Mouse (Mus musculus): ENCODE measurements at regions not wholly inside any gene's neighbourhood (a gene's known extent, or its start where the extent isn't known, plus 50 kb on each side); places are given as distances from the start of the nearest gene placed in this dataset.

DNA sequence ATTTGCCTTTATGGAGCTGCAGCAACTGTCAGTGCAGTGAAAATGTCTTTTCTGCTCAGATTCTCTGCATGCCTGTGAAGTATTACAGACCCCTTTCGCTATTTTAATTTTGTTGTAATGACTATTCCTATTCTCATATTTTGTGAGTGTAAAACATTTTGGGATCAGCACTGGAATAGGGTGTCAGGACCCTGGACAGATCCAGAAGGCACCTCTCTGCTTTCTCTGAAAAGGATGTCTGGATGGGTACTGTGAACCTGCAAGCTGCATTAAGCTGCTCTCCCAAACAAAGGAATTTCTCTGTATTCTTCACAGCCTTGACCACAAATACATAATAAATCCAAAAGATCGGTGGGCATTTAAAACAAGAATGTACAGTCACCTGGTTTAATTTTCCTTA is 460.8 kb downstream of the Rapgef2 start:
- 61% methylated on average over 2 of the region's 2 CpGs for WGBS
- no peak for ATAC-seq
- Histone ChIP-seq H3K9ac (no peak overlapping the region), H3K4me1 (no peaks in the 10 kb centered on the region), H3K27ac (no peak overlapping the region), H3K36me3 (ENCODE audit: poor library complexity, severe bottlenecking) (no peaks in the 10 kb centered on the region), H3K4me3 (no peak overlapping the region), H3K27me3 (no peaks in the 10 kb centered on the region), H3K9me3 (replicated peaks) (no peaks in the 10 kb centered on the region), H3K4me2 (no peak overlapping the region)

DNA sequence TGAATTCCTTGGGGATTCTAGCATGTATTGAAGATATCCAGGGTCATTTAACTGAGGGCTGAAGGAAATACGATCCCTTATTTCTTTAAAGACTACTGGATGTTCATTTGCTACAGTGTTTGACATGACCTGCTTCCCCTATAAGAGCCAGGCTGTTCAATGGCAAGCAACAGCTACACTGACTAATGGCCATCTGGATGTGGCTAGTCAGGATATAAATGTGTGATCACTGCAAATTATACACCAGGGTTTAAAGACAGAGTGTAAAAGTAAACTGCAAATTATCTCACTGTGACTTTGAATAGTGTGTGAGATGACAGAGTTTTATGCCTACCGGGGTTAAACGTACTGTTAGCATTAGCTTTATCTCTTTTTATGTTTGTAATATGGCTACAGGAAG is 473.9 kb downstream of the Rapgef2 start:
- H3K27me3 ChIP-seq: no peaks in the 10 kb centered on the region
- H3K36me3 ChIP-seq (ENCODE audit: poor library complexity, severe bottlenecking): no peaks in the 10 kb centered on the region
- no peaks in the 10 kb centered on the region for H3K9me3 ChIP-seq (replicated peaks)
- no peaks in the 10 kb centered on the region for H3K4me1 ChIP-seq
- H3K9ac ChIP-seq: no peak overlapping the region
- no peak overlapping the region for H3K4me2 ChIP-seq
- H3K27ac ChIP-seq: no peak overlapping the region
- H3K4me3 ChIP-seq: no peak overlapping the region
- ATAC-seq: peak; percentile 77
- WGBS: 70% methylated on average over 3 of the region's 3 CpGs

DNA sequence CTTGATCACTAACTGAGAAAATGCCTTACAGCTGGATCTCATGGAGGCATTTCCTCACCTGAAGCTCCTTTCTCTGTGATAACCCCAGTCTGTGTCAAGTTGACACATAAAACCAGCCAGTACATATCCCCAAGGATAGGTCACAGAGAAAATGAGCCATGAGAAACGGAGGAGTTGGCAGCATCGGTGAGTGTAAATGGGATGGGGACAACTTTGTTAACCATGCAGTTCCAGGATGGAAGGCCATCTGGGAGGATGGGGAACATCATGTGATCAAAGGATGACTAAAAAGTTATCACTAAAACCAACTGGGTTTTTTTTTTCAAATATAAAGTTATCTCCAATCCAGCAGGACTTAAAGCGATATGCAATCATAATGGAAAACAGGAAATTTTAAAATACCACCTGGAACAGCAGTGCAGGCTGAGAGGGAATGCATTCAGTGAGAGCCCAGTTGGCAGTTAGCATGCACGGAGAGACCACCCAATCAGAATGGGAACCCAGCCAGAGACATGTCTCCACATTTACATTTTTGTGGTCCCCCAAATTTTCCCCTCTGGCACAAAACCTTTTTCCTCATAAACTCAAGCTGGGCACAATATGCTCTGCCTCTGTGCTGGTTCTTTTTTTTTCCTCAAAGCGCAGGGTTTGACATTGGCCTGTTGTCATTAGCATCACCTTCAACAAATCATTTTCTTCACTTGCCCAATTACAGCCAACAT is 475.7 kb downstream of the Rapgef2 start:
- Histone ChIP-seq H3K9me3 (replicated peaks) (no peaks in the 10 kb centered on the region), H3K4me1 (no peaks in the 10 kb centered on the region), H3K9ac (no peak overlapping the region), H3K27ac (no peak overlapping the region), H3K27me3 (no peaks in the 10 kb centered on the region), H3K4me3 (no peak overlapping the region), H3K36me3 (ENCODE audit: poor library complexity, severe bottlenecking) (no peaks in the 10 kb centered on the region), H3K4me2 (no peak overlapping the region)
- peak; percentile 75; the same call in 1 of the 2 replicates for ATAC-seq
- 80% methylated on average over 5 of the region's 5 CpGs for WGBS

DNA sequence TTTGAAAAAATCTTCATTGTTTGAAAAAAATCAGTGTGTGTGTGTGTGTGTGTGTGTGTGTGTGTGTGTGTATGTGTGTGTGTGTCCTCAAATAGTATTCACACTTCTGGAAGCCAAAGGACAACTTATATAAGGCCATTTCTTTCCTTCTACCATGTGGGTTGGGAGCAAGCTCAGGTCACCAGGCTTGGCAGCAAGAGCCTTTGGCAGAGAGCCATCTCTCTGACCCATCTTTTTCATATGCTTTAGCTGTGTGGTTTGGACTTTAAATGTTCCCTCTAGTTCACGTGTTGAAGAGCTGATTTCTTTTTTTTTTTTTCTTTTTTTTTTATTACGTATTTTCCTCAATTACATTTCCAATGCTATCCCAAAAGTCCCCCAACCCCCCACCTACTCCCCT is 483.1 kb downstream of the Rapgef2 start:
- no peak overlapping the region for H3K4me3 ChIP-seq
- no peaks in the 10 kb centered on the region for H3K4me1 ChIP-seq
- H3K9ac ChIP-seq: no peak overlapping the region
- H3K9me3 ChIP-seq (replicated peaks): no peaks in the 10 kb centered on the region
- WGBS: 94% methylated on average over 2 of the region's 2 CpGs
- no peak overlapping the region for H3K4me2 ChIP-seq
- ATAC-seq: no peak
- H3K27me3 ChIP-seq: no peaks in the 10 kb centered on the region
- no peak overlapping the region for H3K27ac ChIP-seq
- H3K36me3 ChIP-seq (ENCODE audit: poor library complexity, severe bottlenecking): no peaks in the 10 kb centered on the region

DNA sequence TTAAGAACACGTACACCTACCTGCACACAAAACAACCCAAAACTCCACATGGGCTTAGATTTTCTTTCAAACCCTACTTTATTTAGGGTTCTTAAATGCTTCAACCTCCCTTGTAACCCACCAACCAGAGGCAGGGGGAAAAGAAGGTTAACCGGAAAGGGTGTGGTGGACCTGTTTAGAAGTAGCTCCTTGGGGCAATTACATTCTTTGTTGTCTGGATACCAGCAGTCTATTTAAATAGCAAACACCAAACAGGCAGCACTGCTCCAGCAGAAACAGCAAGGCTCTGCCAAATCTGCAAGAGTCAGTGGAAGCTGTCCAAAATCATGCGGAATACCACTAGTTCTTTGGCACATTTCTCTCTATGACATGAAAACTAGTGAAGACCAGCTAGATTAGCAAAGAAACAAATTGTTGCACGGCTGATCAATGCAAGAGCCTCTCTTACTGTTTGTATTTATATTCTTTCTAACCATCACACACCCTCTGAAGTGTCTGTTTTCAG is 490.3 kb downstream of the Rapgef2 start:
- Histone ChIP-seq H3K9me3 (replicated peaks) (no peaks in the 10 kb centered on the region), H3K4me1 (peaks cover 9% of the 10 kb centered on the region; the same call in 1 of the 2 replicates), H3K36me3 (ENCODE audit: poor library complexity, severe bottlenecking) (no peaks in the 10 kb centered on the region), H3K4me3 (no peak overlapping the region), H3K4me2 (no peak overlapping the region), H3K9ac (no peak overlapping the region), H3K27ac (no peak overlapping the region), H3K27me3 (no peaks in the 10 kb centered on the region)
- no peak for ATAC-seq
- WGBS: 81% methylated on average over 4 of the region's 4 CpGs

DNA sequence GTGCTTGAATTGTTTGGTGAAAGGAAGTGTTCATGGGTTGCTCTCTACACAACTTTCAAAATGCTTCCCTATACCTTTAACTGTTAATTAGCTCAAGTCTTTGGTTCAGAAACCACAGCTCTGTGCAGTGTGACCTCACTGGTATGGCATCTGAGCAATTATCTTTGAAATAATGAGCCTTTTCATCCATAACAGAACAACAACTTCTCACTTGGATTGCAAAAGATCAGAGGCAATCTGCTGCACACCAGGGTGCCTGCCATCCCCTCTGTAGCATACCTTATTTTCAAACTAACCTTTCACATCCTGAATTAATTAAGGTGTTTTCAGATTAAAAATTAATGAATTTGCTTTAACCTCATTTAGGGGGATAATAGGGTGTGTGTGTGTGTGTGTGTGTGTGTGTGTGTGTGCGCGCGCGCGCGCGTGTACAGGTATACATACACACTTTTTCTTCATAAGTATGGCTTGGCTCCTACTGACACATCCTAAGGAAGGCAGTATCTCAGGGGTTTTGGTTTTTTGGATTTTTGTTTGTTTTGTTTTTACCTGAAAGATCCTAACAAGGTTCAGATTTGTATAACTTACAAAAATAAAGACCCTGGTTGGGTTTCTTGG is 493.8 kb downstream of the Rapgef2 start:
- no peaks in the 10 kb centered on the region for H3K36me3 ChIP-seq (ENCODE audit: poor library complexity, severe bottlenecking)
- no peak overlapping the region for H3K27ac ChIP-seq
- no peak overlapping the region for H3K4me3 ChIP-seq
- H3K4me2 ChIP-seq: no peak overlapping the region
- H3K9me3 ChIP-seq (replicated peaks): no peaks in the 10 kb centered on the region
- H3K27me3 ChIP-seq: no peaks in the 10 kb centered on the region
- peaks cover 9% of the 10 kb centered on the region; the same call in 1 of the 2 replicates for H3K4me1 ChIP-seq
- ATAC-seq: peak; percentile 94
- no peak overlapping the region for H3K9ac ChIP-seq
- WGBS: 37% methylated on average over 7 of the region's 7 CpGs

DNA sequence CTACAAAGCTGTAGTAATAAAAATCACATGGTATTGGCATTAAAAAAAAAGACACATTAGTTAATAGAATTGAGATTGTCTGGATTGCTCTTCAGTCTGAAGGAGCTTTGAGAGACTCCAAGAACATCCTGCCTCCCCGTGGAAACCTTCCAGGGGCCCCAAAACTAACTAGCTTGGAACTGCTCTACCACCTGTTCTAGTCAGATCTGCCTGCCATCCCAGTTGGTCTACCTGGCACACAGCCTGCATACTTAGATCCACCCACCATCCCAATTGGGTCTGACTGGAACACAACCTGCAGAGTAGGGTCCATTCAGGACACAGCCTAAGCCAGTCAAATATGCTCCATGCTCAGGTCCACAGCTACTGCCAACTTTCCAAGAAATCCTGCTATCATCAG is 503.6 kb downstream of the Rapgef2 start:
- WGBS: 92% methylated on average over 1 of the region's 1 CpGs
- Histone ChIP-seq H3K4me2 (no peak overlapping the region), H3K4me3 (no peak overlapping the region), H3K27me3 (no peaks in the 10 kb centered on the region), H3K9me3 (replicated peaks) (no peaks in the 10 kb centered on the region), H3K9ac (no peak overlapping the region), H3K36me3 (ENCODE audit: poor library complexity, severe bottlenecking) (no peaks in the 10 kb centered on the region), H3K27ac (no peak overlapping the region), H3K4me1 (no peaks in the 10 kb centered on the region)
- ATAC-seq: no peak

DNA sequence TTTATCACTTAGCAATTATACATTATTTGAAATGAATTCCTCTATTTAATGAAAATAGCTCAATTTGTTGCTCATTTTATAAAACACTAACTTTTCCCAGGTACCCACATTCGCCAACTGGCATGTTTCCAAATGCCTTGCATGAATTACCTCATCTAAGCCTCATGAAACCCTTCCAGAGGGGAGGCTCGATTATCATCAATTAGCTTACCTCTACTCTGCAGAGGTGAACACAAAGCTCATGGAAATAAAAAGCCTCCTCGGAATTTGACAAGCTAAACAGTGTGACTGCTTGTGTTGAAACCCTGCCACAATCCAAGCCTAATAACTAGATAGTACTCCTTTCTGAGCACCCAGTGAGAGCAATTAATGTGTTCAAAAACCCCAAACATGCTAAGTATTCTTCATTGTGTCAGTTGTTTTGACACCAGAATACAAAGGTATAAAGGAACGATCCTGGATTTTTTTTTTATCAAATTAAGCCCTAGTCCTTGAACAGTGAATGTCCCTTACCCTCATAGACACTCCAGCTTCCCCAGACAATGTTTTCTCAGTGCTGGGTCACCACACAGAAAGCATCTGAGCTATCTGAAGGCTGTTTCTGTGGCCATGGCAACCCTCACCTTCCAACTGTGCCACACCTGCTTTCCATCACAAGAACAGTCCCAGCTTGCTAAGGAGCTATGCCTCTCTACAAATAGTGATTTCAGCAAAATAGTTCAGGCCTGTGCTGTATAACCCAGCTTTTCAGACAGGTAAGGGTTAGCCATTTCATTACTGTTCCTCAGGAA is 530.4 kb downstream of the Rapgef2 start:
- Histone ChIP-seq H3K4me1 (peaks cover 11% of the 10 kb centered on the region), H3K9me3 (replicated peaks) (no peaks in the 10 kb centered on the region), H3K4me2 (no peak overlapping the region), H3K36me3 (ENCODE audit: poor library complexity, severe bottlenecking) (no peaks in the 10 kb centered on the region), H3K4me3 (no peak overlapping the region), H3K27ac (no peak overlapping the region), H3K9ac (no peak overlapping the region), H3K27me3 (no peaks in the 10 kb centered on the region)
- ATAC-seq: peak; percentile 92
- WGBS: 12% methylated on average over 4 of the region's 4 CpGs

DNA sequence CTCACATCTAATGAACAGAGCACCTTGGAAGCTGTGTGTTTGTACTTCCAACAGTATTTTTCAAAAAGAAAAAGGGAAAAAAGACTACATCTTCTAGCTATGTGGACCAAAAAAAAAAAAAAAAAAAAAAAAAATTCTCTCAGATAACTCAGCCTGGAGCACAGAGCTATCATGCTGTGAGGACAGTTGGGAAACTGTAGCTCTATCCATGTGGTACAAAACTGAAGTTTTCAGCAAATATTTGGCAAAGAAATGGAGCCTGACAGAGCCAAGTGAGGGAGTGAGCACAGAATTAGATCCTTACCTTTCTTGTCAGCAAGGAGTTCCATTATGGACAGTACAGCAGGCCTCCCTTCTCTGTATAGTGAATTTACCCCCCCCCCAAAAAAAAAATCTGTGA is 550.2 kb downstream of the Rapgef2 start:
- Histone ChIP-seq H3K4me3 (no peak overlapping the region), H3K9me3 (replicated peaks) (no peaks in the 10 kb centered on the region), H3K4me1 (no peaks in the 10 kb centered on the region), H3K36me3 (ENCODE audit: poor library complexity, severe bottlenecking) (no peaks in the 10 kb centered on the region), H3K9ac (no peak overlapping the region), H3K4me2 (no peak overlapping the region), H3K27me3 (no peaks in the 10 kb centered on the region), H3K27ac (no peak overlapping the region)
- no peak for ATAC-seq

DNA sequence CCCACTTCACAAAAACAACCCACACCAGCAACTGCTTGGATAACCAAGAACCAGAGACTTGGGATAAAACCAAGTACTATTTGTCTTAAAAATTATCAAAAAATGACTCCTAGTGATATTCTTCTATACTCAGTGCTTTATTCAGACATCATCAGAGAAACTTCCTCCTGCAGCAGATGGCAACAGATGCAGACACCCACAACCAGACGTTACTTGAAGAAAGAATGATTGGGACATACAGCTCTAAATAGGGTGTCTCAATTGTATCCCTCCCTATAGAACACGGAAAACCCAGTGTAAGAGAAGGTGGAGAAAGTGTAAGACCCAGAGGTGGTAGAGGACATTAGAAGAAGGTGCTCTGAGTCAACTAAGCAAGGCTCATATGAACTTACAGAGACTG is 569.6 kb downstream of the Rapgef2 start:
- ATAC-seq: no peak

DNA sequence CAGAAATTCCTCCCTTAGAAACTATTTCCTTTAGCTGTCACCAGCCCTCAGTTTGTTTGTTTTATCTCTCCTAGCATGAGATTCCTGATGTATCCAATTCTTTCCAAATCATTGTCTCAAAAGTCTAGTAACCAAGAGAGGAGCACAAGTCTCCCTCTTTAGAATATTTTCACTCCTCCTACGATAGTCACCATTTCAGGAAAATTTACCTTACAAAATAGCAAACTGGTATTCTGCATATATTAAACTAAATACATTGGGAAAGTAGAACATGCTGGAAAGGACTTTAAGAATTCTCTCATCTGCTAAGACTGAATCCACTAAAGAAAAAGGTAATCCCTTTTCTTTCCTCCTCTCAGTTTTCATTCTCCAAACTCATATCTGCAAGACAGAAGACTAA is 578.6 kb downstream of the Rapgef2 start:
- H3K4me1 ChIP-seq: no peaks in the 10 kb centered on the region
- H3K4me3 ChIP-seq: no peak overlapping the region
- 91% methylated on average over 1 of the region's 1 CpGs for WGBS
- no peak overlapping the region for H3K27ac ChIP-seq
- H3K36me3 ChIP-seq (ENCODE audit: poor library complexity, severe bottlenecking): no peaks in the 10 kb centered on the region
- no peaks in the 10 kb centered on the region for H3K9me3 ChIP-seq (replicated peaks)
- no peak overlapping the region for H3K9ac ChIP-seq
- no peaks in the 10 kb centered on the region for H3K27me3 ChIP-seq
- no peak for ATAC-seq
- no peak overlapping the region for H3K4me2 ChIP-seq

More for the DNA sequence above, 569.6 kb downstream of the Rapgef2 start:
- Histone ChIP-seq H3K9me3 (replicated peaks) (no peaks in the 10 kb centered on the region), H3K4me3 (no peak overlapping the region), H3K36me3 (ENCODE audit: poor library complexity, severe bottlenecking) (no peaks in the 10 kb centered on the region), H3K9ac (no peak overlapping the region), H3K27ac (no peak overlapping the region), H3K4me2 (no peak overlapping the region), H3K27me3 (no peaks in the 10 kb centered on the region), H3K4me1 (no peaks in the 10 kb centered on the region)
- 86% methylated on average over 2 of the region's 2 CpGs for WGBS

DNA sequence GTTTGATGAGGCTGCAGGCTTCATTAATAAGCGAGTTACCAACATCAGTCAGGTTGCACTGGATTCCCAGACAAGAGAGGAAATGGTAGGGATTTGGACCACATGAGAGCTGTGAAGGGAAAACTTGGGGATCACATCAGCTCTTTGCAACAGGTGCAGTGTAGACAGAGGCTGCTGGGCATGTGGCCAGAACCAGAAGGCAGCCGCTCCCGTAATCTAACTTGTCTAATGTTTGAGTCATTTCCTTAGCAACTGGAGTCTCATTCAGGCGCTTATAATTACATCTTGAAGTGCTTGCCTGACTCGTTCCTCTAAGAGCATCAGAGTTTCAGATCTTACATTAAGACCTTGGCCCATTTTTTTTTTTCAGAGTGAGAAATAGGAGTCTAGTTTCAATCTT is 587.4 kb downstream of the Rapgef2 start:
- Histone ChIP-seq H3K27ac (no peak overlapping the region), H3K36me3 (ENCODE audit: poor library complexity, severe bottlenecking) (no peaks in the 10 kb centered on the region), H3K9ac (no peak overlapping the region), H3K4me2 (no peak overlapping the region), H3K4me3 (no peak overlapping the region), H3K9me3 (replicated peaks) (no peaks in the 10 kb centered on the region), H3K27me3 (no peaks in the 10 kb centered on the region), H3K4me1 (no peaks in the 10 kb centered on the region)
- ATAC-seq: no peak
- WGBS: 45% methylated on average over 5 of the region's 5 CpGs

All from forebrain, embryonic 13.5 days (tissue).